Mouse (Mus musculus): ENCODE measurements around the gene Foxp1.

DNA sequence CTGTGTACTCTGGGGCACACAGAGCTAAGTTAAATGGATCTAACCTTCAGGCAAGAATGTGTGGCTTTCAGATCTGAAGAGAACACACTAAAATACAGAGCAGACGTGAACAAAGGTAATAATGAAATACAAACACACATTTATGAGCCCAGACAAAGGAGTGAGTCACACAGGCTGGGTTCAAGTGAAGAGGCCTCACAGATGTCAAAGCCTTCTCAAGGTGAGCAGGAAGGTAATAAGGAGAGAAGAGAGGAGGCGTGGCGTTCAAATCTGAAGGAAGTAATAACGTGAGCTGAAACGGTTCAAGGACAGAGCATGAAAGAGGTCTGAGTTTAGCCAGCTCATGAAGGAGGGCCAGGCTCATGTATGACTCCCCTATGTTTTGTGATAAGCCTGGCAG is 301.4 kb downstream of the Foxp1 start:
- TF ChIP-seq GATA1 (IDR thresholded peaks at IDR 0.05; ENCODE audit: borderline replicate concordance, low read length) (no peak), CTCF (IDR thresholded peaks at IDR 0.05; ENCODE audit: low read depth, low read length) (no peak), TAL1 (conservative IDR thresholded peaks at IDR 0.05; ENCODE audit: low read depth, low read length) (no peak), POLR2AphosphoS5 (IDR thresholded peaks at IDR 0.05; ENCODE audit: insufficient replicate concordance, low read depth, low read length) (no peak), GATA2 (IDR thresholded peaks at IDR 0.05; ENCODE audit: borderline replicate concordance, low read depth, low read length) (no peak)

Data from G1E (cell line).